Mouse (Mus musculus) megakaryocyte, adult 5-6 weeks (primary cell): Measurements from ENCODE around the gene Olfr1442. TPM values are rescaled to one million over a fixed set of nuclear protein-coding genes. Genes with fewer than 3 reads are reported as not detected.

Source experiments
- total RNA-seq, 2 experiments: library from RNA; stranded (forward) in 1 of 2; stranded (reverse) in 1 of 2; fragments of 153-499, 151-499 nt in 1 of 2; fragments of 221-1000, 200-1000 nt in 1 of 2; gene quantifications; 2 replicates each; pipeline versions ENCODE4 v1.2.3 to v1.2.4; 2015 to 2017

Olfr1442 gene
- total RNA-seq, 2 experiments from 2014 or later: not detected

Other genes with a start within 250 kb of the Olfr1442 start
- not detected in 2 replicates for gene Pfpl, start 242.5 kb upstream of the Olfr1442 start, total RNA-seq (2015)
- gene Pfpl, start 242.5 kb upstream of the Olfr1442 start, total RNA-seq (2017): not detected in 2 replicates
- gene Mpeg1, start 209.7 kb upstream of the Olfr1442 start, total RNA-seq (2015): 1,084 and 1,137 TPM in 2 replicates
- 543 and 663 TPM in 2 replicates for gene Mpeg1, start 209.7 kb upstream of the Olfr1442 start, total RNA-seq (2017)
- 7.3 and 9.9 TPM in 2 replicates for gene Dtx4, start 169.0 kb upstream of the Olfr1442 start, total RNA-seq (2015)
- 8.3 and 9.0 TPM in 2 replicates for gene Dtx4, start 169.0 kb upstream of the Olfr1442 start, total RNA-seq (2017)
- gene Fam111a, start 124.7 kb upstream of the Olfr1442 start, total RNA-seq (2015): 308 and 344 TPM in 2 replicates
- gene Fam111a, start 124.7 kb upstream of the Olfr1442 start, total RNA-seq (2017): 409 TPM in 2 replicates
- gene Gm4952, start 70.5 kb upstream of the Olfr1442 start, total RNA-seq (2015): not detected in 2 replicates
- gene Gm4952, start 70.5 kb upstream of the Olfr1442 start, total RNA-seq (2017): not detected in 2 replicates
- not detected in 2 replicates for gene Glyat, start 37.1 kb upstream of the Olfr1442 start, total RNA-seq (2015)
- not detected in 2 replicates for gene Glyat, start 37.1 kb upstream of the Olfr1442 start, total RNA-seq (2017)
- gene Olfr1443, start 7.7 kb downstream of the Olfr1442 start, total RNA-seq (2015): not detected in 2 replicates
- gene Olfr1443, start 7.7 kb downstream of the Olfr1442 start, total RNA-seq (2017): not detected in 2 replicates
- gene Keg1, start 25.3 kb downstream of the Olfr1442 start, total RNA-seq (2015): not detected in 2 replicates
- gene Keg1, start 25.3 kb downstream of the Olfr1442 start, total RNA-seq (2017): not detected in 2 replicates
- 4.1 and 5.0 TPM in 2 replicates for gene Cntf, start 95.2 kb downstream of the Olfr1442 start, total RNA-seq (2015)
- 1.5 and 2.5 TPM in 2 replicates for gene Cntf, start 95.2 kb downstream of the Olfr1442 start, total RNA-seq (2017)
- gene Zfp91, start 125.7 kb downstream of the Olfr1442 start, total RNA-seq (2015): 56.9 and 61.3 TPM in 2 replicates
- gene Zfp91, start 125.7 kb downstream of the Olfr1442 start, total RNA-seq (2017): 72.9 and 88.1 TPM in 2 replicates
- gene Lpxn, start 125.8 kb downstream of the Olfr1442 start, total RNA-seq (2015): 29.7 and 33.0 TPM in 2 replicates
- gene Lpxn, start 125.8 kb downstream of the Olfr1442 start, total RNA-seq (2017): 26.4 and 27.2 TPM in 2 replicates
- not detected in 2 replicates for gene Gm5244, start 176.2 kb downstream of the Olfr1442 start, total RNA-seq (2015)
- gene Gm5244, start 176.2 kb downstream of the Olfr1442 start, total RNA-seq (2017): not detected in 2 replicates
- 0.62 TPM in 1 of 2 replicates, not detected in the other for gene Olfr1444, start 186.8 kb downstream of the Olfr1442 start, total RNA-seq (2015)
- 0.44 TPM in 1 of 2 replicates, not detected in the other for gene Olfr1444, start 186.8 kb downstream of the Olfr1442 start, total RNA-seq (2017)
- not detected in 2 replicates for gene Olfr1445, start 213.4 kb downstream of the Olfr1442 start, total RNA-seq (2015)
- gene Olfr1445, start 213.4 kb downstream of the Olfr1442 start, total RNA-seq (2017): not detected in 2 replicates
- not detected in 2 replicates for gene Olfr1446, start 223.1 kb downstream of the Olfr1442 start, total RNA-seq (2015)
- not detected in 2 replicates for gene Olfr1446, start 223.1 kb downstream of the Olfr1442 start, total RNA-seq (2017)
- not detected in 2 replicates for gene Olfr1447, start 233.3 kb downstream of the Olfr1442 start, total RNA-seq (2015)
- gene Olfr1447, start 233.3 kb downstream of the Olfr1442 start, total RNA-seq (2017): not detected in 2 replicates